Mouse (Mus musculus): ENCODE measurements around the gene Gm20388. TPM values are rescaled to one million over a fixed set of nuclear protein-coding genes. Genes with fewer than 3 reads are reported as not detected.

The Gm20388 gene
- total RNA-seq, 1 experiment, result 27.0 TPM

DNA sequence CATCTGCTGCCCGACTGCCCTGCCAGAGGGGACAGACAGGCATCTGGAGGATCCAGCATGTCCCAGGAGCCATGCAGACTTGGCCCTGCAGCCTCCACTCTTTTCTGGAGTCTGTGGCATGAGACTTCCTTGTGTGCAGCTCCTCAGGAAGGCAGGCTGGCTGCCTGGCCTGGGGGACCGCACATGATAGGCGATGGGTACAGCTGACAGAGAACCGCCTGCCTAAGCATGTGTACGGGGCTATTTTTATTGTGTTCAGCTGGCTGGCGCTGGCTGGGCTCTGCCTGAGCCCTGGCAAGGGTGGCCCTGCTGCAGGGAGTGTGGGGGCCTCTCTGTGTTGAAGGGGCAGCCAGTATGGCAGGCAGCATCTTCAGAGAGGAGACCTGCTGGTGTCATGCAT lies 573.8 kb downstream of the Gm20388 start:
- in situ Hi-C loops (cut with MboI; ENCODE audit: low sequenced_read_pairs in 2 of 2, unreplicated experiment in 2 of 2), result no loop called here
- Histone ChIP-seq H3K9me3 (ENCODE audit: control insufficient read depth, insufficient read depth, low read depth, low read length) (no peaks in the 10 kb centered on the region), H3K4me3 (ENCODE audit: insufficient read depth in 1 of 2, low read depth in 1 of 2, low read length in 2 of 2, poor library complexity in 1 of 2, severe bottlenecking in 1 of 2) (no peak overlapping the region), H3K36me3 (ENCODE audit: control insufficient read depth, insufficient read depth, low read length, poor library complexity, severe bottlenecking) (no peaks in the 10 kb centered on the region), H3K4me1 (ENCODE audit: control insufficient read depth in 2 of 2, insufficient read depth in 2 of 2, low read length in 2 of 2, poor library complexity in 1 of 2) (peaks cover 4 to 13% of the 10 kb centered on the region in 2 experiments; a peak in 3 of 4 replicates), H3K9ac (ENCODE audit: insufficient read depth, low read depth, low read length, poor library complexity, severe bottlenecking) (no peak overlapping the region), H3K27ac (ENCODE audit: insufficient read depth, low read depth, low read length, poor library complexity, severe bottlenecking) (no peak overlapping the region)
- no peak for TF ChIP-seq HCFC1 (IDR thresholded peaks at IDR 0.05; ENCODE audit: borderline replicate concordance, insufficient read depth, low read length)
- TF ChIP-seq CHD2 (IDR thresholded peaks at IDR 0.05; ENCODE audit: low read depth, low read length), result no peak
- no peak for TF ChIP-seq MAFK (IDR thresholded peaks at IDR 0.05; ENCODE audit: insufficient read depth, low read depth, low read length)
- no peak for TF ChIP-seq ZNF384 (IDR thresholded peaks at IDR 0.05; ENCODE audit: low read depth, low read length)
- no peak for TF ChIP-seq ZC3H11A (IDR thresholded peaks at IDR 0.05; ENCODE audit: borderline replicate concordance, low read depth, low read length)
- no peak for DNase-seq (ENCODE audit: low read depth, low spot score)

DNA sequence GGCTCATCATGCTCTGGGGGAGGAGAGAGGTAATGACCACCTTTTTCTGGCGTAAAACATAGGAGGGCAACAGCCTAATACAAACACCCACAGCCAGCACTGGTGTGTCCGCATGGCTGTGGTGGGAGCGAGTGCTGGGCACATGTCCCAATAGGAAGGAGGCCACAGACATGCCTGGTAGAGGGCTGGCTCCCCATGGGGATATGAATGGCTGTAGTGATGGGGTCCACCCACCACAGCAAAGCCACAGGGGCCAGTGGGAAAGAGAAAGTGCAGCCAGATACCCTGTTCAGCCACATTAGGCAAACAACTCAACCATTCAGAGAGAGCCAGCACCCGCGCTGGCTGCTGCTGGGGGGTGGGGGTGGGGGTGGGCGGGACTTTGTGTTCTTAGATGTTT lies 574.5 kb downstream of the Gm20388 start:
- TF ChIP-seq CHD2 (IDR thresholded peaks at IDR 0.05; ENCODE audit: low read depth, low read length) (no peak), HCFC1 (IDR thresholded peaks at IDR 0.05; ENCODE audit: borderline replicate concordance, insufficient read depth, low read length) (no peak), ZNF384 (IDR thresholded peaks at IDR 0.05; ENCODE audit: low read depth, low read length) (no peak), MAFK (IDR thresholded peaks at IDR 0.05; ENCODE audit: insufficient read depth, low read depth, low read length) (no peak), ZC3H11A (IDR thresholded peaks at IDR 0.05; ENCODE audit: borderline replicate concordance, low read depth, low read length) (no peak)
- no peak overlapping the region for H3K4me3 ChIP-seq (ENCODE audit: insufficient read depth in 1 of 2, low read depth in 1 of 2, low read length in 2 of 2, poor library complexity in 1 of 2, severe bottlenecking in 1 of 2)

GRCm38 (mm10) chr8:120485551-120486476 lies 575.2 kb downstream of the Gm20388 start:
- in situ Hi-C loops (cut with MboI; ENCODE audit: low sequenced_read_pairs in 2 of 2, unreplicated experiment in 2 of 2), result no loop called here
- Histone ChIP-seq H3K4me3 (ENCODE audit: insufficient read depth in 1 of 2, low read depth in 1 of 2, low read length in 2 of 2, poor library complexity in 1 of 2, severe bottlenecking in 1 of 2) (peak overlapping the region; percentile 17 to 65; a peak in 2 of 4 replicates), H3K9ac (ENCODE audit: insufficient read depth, low read depth, low read length, poor library complexity, severe bottlenecking) (peak overlapping the region; percentile 5; the same call in 1 of the 2 replicates), H3K9me3 (ENCODE audit: control insufficient read depth, insufficient read depth, low read depth, low read length) (no peaks in the 10 kb centered on the region), H3K4me1 (ENCODE audit: control insufficient read depth in 2 of 2, insufficient read depth in 2 of 2, low read length in 2 of 2, poor library complexity in 1 of 2) (peaks cover 7 to 18% of the 10 kb centered on the region in 2 experiments; a peak in 3 of 4 replicates), H3K36me3 (ENCODE audit: control insufficient read depth, insufficient read depth, low read length, poor library complexity, severe bottlenecking) (no peaks in the 10 kb centered on the region), H3K27ac (ENCODE audit: insufficient read depth, low read depth, low read length, poor library complexity, severe bottlenecking) (no peak overlapping the region)
- no peak for DNase-seq (ENCODE audit: low read depth, low spot score)
- TF ChIP-seq ZNF384 (IDR thresholded peaks at IDR 0.05; ENCODE audit: low read depth, low read length) (no peak), ZC3H11A (IDR thresholded peaks at IDR 0.05; ENCODE audit: borderline replicate concordance, low read depth, low read length) (no peak), MAFK (IDR thresholded peaks at IDR 0.05; ENCODE audit: insufficient read depth, low read depth, low read length) (no peak), CHD2 (IDR thresholded peaks at IDR 0.05; ENCODE audit: low read depth, low read length) (no peak)

More for the DNA sequence above, 574.5 kb downstream of the Gm20388 start:
- H3K9ac ChIP-seq (ENCODE audit: insufficient read depth, low read depth, low read length, poor library complexity, severe bottlenecking), result no peak overlapping the region
- no peak for DNase-seq (ENCODE audit: low read depth, low spot score)
- in situ Hi-C loops (cut with MboI; ENCODE audit: low sequenced_read_pairs in 2 of 2, unreplicated experiment in 2 of 2), result no loop called here
- no peak overlapping the region for H3K27ac ChIP-seq (ENCODE audit: insufficient read depth, low read depth, low read length, poor library complexity, severe bottlenecking)
- H3K9me3 ChIP-seq (ENCODE audit: control insufficient read depth, insufficient read depth, low read depth, low read length), result no peaks in the 10 kb centered on the region
- no peaks in the 10 kb centered on the region for H3K36me3 ChIP-seq (ENCODE audit: control insufficient read depth, insufficient read depth, low read length, poor library complexity, severe bottlenecking)
- H3K4me1 ChIP-seq (ENCODE audit: control insufficient read depth in 2 of 2, insufficient read depth in 2 of 2, low read length in 2 of 2, poor library complexity in 1 of 2), result peaks cover 4 to 15% of the 10 kb centered on the region in 2 experiments; a peak in 3 of 4 replicates

DNA sequence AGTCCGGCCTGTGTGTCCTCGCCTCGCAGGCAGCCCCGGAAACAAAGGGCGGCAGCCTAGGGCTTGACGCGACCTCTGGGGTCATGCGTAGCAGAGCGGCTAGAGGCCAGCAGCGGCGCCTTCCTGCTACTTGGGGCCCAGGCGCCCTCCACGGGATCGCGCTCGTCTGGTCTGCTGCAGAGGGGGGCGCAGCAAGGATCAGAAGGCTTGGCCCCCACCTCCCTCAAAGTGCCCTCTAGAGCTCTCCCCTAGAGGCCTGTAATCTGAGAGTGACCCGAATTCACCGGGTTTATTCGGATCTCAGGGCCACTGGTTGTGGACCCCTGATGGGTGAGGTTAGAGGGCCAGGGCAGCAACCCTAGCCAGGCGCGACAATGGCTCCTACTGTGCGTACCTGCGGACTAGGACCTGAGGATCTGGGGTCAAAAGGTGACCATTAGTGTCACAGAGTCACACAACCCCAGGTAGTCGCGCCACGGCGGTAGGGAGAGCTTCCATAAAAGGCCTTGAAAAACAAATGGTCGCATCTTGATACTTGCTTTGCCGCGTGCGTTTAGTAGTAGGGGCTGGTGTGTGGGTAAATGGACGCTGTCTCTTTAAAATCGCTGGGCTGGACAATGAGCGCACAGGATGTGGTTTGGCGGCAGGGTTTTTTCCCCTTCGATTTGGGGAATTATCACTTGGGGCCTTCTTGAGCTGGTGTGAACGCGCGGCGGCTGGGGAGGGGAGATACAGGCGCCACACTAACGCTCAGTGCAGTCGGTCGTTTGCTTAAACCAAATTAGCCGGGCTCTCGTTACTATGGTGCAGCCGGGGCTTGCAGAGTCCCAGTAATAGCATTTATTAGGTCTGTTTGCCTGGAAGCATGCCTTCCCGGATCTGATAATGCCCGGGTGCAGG lies 576.1 kb downstream of the Gm20388 start:
- no peaks in the 10 kb centered on the region for H3K9me3 ChIP-seq (ENCODE audit: control insufficient read depth, insufficient read depth, low read depth, low read length)
- peaks cover 9 to 24% of the 10 kb centered on the region in 2 experiments; a peak in 3 of 4 replicates for H3K4me1 ChIP-seq (ENCODE audit: control insufficient read depth in 2 of 2, insufficient read depth in 2 of 2, low read length in 2 of 2, poor library complexity in 1 of 2)
- no peak overlapping the region for H3K27ac ChIP-seq (ENCODE audit: insufficient read depth, low read depth, low read length, poor library complexity, severe bottlenecking)
- TF ChIP-seq ZNF384 (IDR thresholded peaks at IDR 0.05; ENCODE audit: low read depth, low read length), result no peak
- no peak for TF ChIP-seq ZC3H11A (IDR thresholded peaks at IDR 0.05; ENCODE audit: borderline replicate concordance, low read depth, low read length)
- H3K36me3 ChIP-seq (ENCODE audit: control insufficient read depth, insufficient read depth, low read length, poor library complexity, severe bottlenecking), result no peaks in the 10 kb centered on the region
- H3K9ac ChIP-seq (ENCODE audit: insufficient read depth, low read depth, low read length, poor library complexity, severe bottlenecking), result peak overlapping the region; percentile 70
- H3K4me3 ChIP-seq (ENCODE audit: insufficient read depth in 1 of 2, low read depth in 1 of 2, low read length in 2 of 2, poor library complexity in 1 of 2, severe bottlenecking in 1 of 2), result peak overlapping the region; percentile 65 to 74
- DNase-seq (ENCODE audit: low read depth, low spot score), result no peak
- in situ Hi-C loops (cut with MboI; ENCODE audit: low sequenced_read_pairs in 2 of 2, unreplicated experiment in 2 of 2), result no loop called here
